Mouse (Mus musculus) frontal cortex, postnatal 10 days (tissue): ENCODE results near the gene 1700001C19Rik.

Experiments used
- DNase-seq, 2 experiments: peaks; one replicate each; pipeline ENCODE4 v3.0.0; 2022; ENCODE audit warnings: low spot score in 2 of 2, mixed read lengths in 1 of 2

1700001C19Rik gene

GRCm38 (mm10) chr17:47462209-47462608 lies 25.0 kb upstream of the 1700001C19Rik start:
- DNase-seq: no peak

- no peak for DNase-seq
These were observed 24.5 kb upstream of the 1700001C19Rik start for GRCm38 (mm10) chr17:47461688-47462087.

- no peak for DNase-seq
These were observed 22.3 kb upstream of the 1700001C19Rik start for GRCm38 (mm10) chr17:47459341-47459919.

GRCm38 (mm10) chr17:47458936-47459335 lies 21.8 kb upstream of the 1700001C19Rik start:
- no peak for DNase-seq

- no peak for DNase-seq
These were observed 21.1 kb upstream of the 1700001C19Rik start for GRCm38 (mm10) chr17:47458310-47458709.

GRCm38 (mm10) chr17:47454675-47455074 lies 17.5 kb upstream of the 1700001C19Rik start:
- DNase-seq: no peak

GRCm38 (mm10) chr17:47452886-47453285 lies 15.7 kb upstream of the 1700001C19Rik start:
- no peak for DNase-seq

- no peak for DNase-seq
These were observed 13.8 kb upstream of the 1700001C19Rik start for GRCm38 (mm10) chr17:47450880-47451565.

GRCm38 (mm10) chr17:47450239-47450638 lies 13.1 kb upstream of the 1700001C19Rik start:
- no peak for DNase-seq

- DNase-seq: no peak
These were observed 12.3 kb upstream of the 1700001C19Rik start for GRCm38 (mm10) chr17:47449432-47449831.

GRCm38 (mm10) chr17:47448523-47449372 lies 11.6 kb upstream of the 1700001C19Rik start:
- no peak for DNase-seq

- DNase-seq: no peak
These were observed 9.4 kb upstream of the 1700001C19Rik start for GRCm38 (mm10) chr17:47446561-47446960.

- no peak for DNase-seq
These were observed 8.8 kb upstream of the 1700001C19Rik start for GRCm38 (mm10) chr17:47446025-47446424.

- no peak for DNase-seq
These were observed 8.3 kb upstream of the 1700001C19Rik start for GRCm38 (mm10) chr17:47445518-47445917.

- DNase-seq: no peak
These were observed 6.9 kb upstream of the 1700001C19Rik start for GRCm38 (mm10) chr17:47444113-47444512.

- no peak for DNase-seq
These were observed 5.1 kb upstream of the 1700001C19Rik start for GRCm38 (mm10) chr17:47442271-47442670.

GRCm38 (mm10) chr17:47441296-47442051 lies 4.3 kb upstream of the 1700001C19Rik start:
- DNase-seq: no peak

- DNase-seq: no peak
These were observed 3.2 kb upstream of the 1700001C19Rik start for GRCm38 (mm10) chr17:47440359-47440890.

- DNase-seq: no peak
These were observed 2.3 kb upstream of the 1700001C19Rik start for GRCm38 (mm10) chr17:47439396-47440028.

GRCm38 (mm10) chr17:47438611-47439010 lies 1.4 kb upstream of the 1700001C19Rik start:
- DNase-seq: no peak
